Mouse (Mus musculus) neural tube, embryonic 11.5 days (tissue): Measurements from ENCODE around the gene Nrbp1. TPM values are rescaled to one million over a fixed set of nuclear protein-coding genes. Genes with fewer than 3 reads are reported as not detected.
A peak's percentile ranks its signal among the peaks of the same experiment; 100 is the strongest.
"Not testable (repeated sequence)": the region's sequence is repeated elsewhere in the genome, so short reads cannot be mapped to it uniquely, and the experiment has no call there.

ENCODE experiments used
- ATAC-seq: fragments of 200-750 bp; cut with Nextera tagmentation; 2 replicates; pipeline ENCODE4 v1.8.0; 2017; ENCODE audit warnings: moderate number of reproducible peaks, mild to moderate bottlenecking, moderate TSS enrichment, moderate library complexity; ENCODE audit not compliant: insufficient read depth, low FRiP score, low TSS enrichment
- DNase-seq: peaks from one replicate; pipeline ENCODE4 v3.0.0-alpha.2; 2015; ENCODE audit warnings: low spot score
- H3K27ac ChIP-seq: fragments of 300-500 bp; sonication (generic); 2 replicates; pipeline ENCODE4 v1.5.1; 2014; ENCODE audit warnings: low read depth, mild to moderate bottlenecking, low read length
- H3K27me3 ChIP-seq: fragments of 300-500 bp; sonication (generic); 2 replicates; pipeline ENCODE4 v1.6.1; 2014; ENCODE audit warnings: mild to moderate bottlenecking, low read length, mixed read lengths; ENCODE audit not compliant: control insufficient read depth, insufficient read depth
- H3K36me3 ChIP-seq: fragments of 300-500 bp; sonication (generic); 2 replicates; pipeline ENCODE4 v1.6.1; 2014; ENCODE audit warnings: mild to moderate bottlenecking, low read length, moderate library complexity, mixed read lengths; ENCODE audit not compliant: control insufficient read depth, insufficient read depth
- H3K4me1 ChIP-seq: fragments of 300-500 bp; sonication (generic); 2 replicates; pipeline ENCODE4 v1.6.1; 2014; ENCODE audit warnings: low read length, mixed read lengths; ENCODE audit not compliant: control insufficient read depth, insufficient read depth
- H3K4me2 ChIP-seq: fragments of 300-500 bp; sonication (generic); 2 replicates; pipeline ENCODE4 v1.6.1; 2014; ENCODE audit warnings: low read depth, mild to moderate bottlenecking, moderate library complexity
- H3K4me3 ChIP-seq: fragments of 300-500 bp; sonication (generic); 2 replicates; pipeline ENCODE4 v1.5.1; 2014; ENCODE audit warnings: low read depth, low read length
- H3K9ac ChIP-seq: fragments of 300-500 bp; sonication (generic); 2 replicates; pipeline ENCODE4 v1.6.1; 2014; ENCODE audit warnings: mild to moderate bottlenecking, low read length
- H3K9me3 ChIP-seq: fragments of 300-500 bp; sonication (generic); 2 replicates; pipeline ENCODE4 v1.6.1; 2016; ENCODE audit warnings: low read length; ENCODE audit not compliant: control insufficient read depth
- WGBS: fragments of 180-500 bp; shearing (Covaris S2); extraction: QIAGEN DNeasy Blood & Tissue Kit; methylation state at CpG from one replicate; pipeline ENCODE4 v1.1.7; 2014; 5-methylcytosine and 5-hydroxymethylcytosine counted together
- polyA plus RNA-seq: library from polyadenylated mRNA; unstranded; fragments of >200 nt; fragmentation: Nextera tagmentation; extraction: Ambion mirVana; gene quantifications from 2 replicates; pipeline ENCODE4 v1.2.1, GENCODE M21; 2014

Gene Nrbp1
- polyA plus RNA-seq, 1 experiment from 2014 or later: 163 TPM

DNA sequence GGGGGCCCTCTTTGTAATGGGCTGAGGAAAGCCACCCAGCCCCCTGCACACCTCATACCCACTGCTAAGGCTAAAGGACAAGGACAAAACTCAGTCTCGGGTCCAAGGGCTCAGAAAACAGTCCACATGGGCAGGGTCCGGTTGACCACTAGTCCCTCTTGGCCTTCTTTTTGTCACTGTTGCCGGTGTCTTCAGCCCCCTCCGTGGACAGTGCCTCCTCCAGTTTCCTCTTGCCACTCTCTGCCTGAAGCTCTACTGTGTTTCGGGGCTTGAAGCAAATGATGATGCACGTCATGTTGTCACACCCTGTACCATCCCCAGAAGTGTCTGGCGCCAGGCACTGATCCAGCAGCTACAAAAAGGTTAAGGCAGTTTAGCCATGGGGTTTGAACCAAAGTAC lies 37.7 kb upstream of the Nrbp1 start:
- peak overlapping the region; percentile 76; the same call in 1 of the 2 replicates for H3K27ac ChIP-seq
- H3K4me3 ChIP-seq: peak overlapping the region; percentile 81
- H3K4me1 ChIP-seq: peaks cover 14% of the 10 kb centered on the region; the same call in 1 of the 2 replicates
- peak overlapping the region; percentile 70 for H3K4me2 ChIP-seq
- DNase-seq (no peak), ATAC-seq (no peak)
- H3K9me3 ChIP-seq: peaks cover 5% of the 10 kb centered on the region
- no peaks in the 10 kb centered on the region for H3K27me3 ChIP-seq
- H3K9ac ChIP-seq: peak overlapping the region; percentile 67; the same call in 1 of the 2 replicates
- WGBS: 80% methylated on average over 7 of the region's 7 CpGs
- peaks cover 33% of the 10 kb centered on the region for H3K36me3 ChIP-seq

GRCm38 (mm10) chr5:31203866-31204265 lies 36.8 kb upstream of the Nrbp1 start:
- Histone ChIP-seq H3K4me2 (no peak overlapping the region), H3K27ac (no peak overlapping the region), H3K9me3 (peaks cover 5% of the 10 kb centered on the region), H3K4me3 (no peak overlapping the region), H3K9ac (no peak overlapping the region), H3K4me1 (peaks cover 14% of the 10 kb centered on the region; the same call in 1 of the 2 replicates), H3K36me3 (peaks cover 29% of the 10 kb centered on the region), H3K27me3 (no peaks in the 10 kb centered on the region)
- DNase-seq (no peak), ATAC-seq (no peak)
- 89% methylated on average over 2 of the region's 2 CpGs for WGBS

DNA sequence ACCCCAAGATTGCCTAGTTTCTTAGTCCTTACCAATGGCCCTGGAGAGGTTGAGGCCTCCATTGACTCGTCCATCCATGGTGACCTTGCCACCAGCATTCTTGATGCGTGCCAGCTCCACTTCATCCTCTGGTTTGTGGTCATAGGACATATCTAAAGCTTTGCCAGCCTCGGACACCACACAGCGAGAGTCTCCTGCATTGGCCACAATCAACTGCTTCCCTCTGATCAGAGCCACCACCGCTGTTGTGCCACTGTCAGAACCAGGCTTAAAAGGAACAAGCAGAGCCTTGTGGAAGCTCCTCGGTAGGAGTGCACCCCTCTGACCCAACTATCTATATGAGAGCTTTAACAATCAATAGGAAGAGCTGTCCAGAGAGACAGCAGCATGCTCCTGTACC lies 36.2 kb upstream of the Nrbp1 start:
- Histone ChIP-seq H3K27me3 (no peaks in the 10 kb centered on the region), H3K4me2 (no peak overlapping the region), H3K9ac (no peak overlapping the region), H3K9me3 (peaks cover 5% of the 10 kb centered on the region), H3K27ac (no peak overlapping the region), H3K36me3 (peaks cover 24% of the 10 kb centered on the region), H3K4me3 (no peak overlapping the region), H3K4me1 (peaks cover 14% of the 10 kb centered on the region; the same call in 1 of the 2 replicates)
- 95% methylated on average over 6 of the region's 6 CpGs for WGBS
- ATAC-seq (no peak), DNase-seq (no peak)

DNA sequence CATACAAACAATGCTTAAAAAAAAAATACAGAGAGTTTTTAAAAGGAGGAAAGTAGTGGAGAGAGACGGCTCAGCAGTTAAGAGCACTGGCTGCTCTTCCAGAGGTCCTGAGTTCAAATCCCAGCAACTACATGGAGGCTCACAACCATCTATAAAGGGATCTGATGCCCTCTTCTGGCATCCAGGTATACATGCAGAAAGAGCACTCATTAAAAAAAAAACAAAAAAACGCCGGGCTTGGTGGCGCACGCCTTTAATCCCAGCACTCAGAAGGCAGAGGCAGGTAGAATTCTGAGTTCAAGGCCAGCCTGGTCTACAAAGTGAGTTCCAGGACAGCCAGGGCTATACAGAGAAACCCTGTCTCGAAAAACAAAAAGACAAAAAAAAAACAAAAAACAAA lies 24.1 kb upstream of the Nrbp1 start:
- not testable (repeated sequence) for ATAC-seq, H3K4me2 ChIP-seq, H3K4me3 ChIP-seq, H3K27ac ChIP-seq, H3K4me1 ChIP-seq, DNase-seq, H3K27me3 ChIP-seq, H3K9me3 ChIP-seq, H3K36me3 ChIP-seq, H3K9ac ChIP-seq
- 87% methylated on average over 6 of the region's 6 CpGs for WGBS

GRCm38 (mm10) chr5:31218294-31218693 lies 22.4 kb upstream of the Nrbp1 start:
- no peaks in the 10 kb centered on the region for H3K9me3 ChIP-seq
- peaks cover 2% of the 10 kb centered on the region; the same call in 1 of the 2 replicates for H3K4me1 ChIP-seq
- H3K36me3 ChIP-seq: no peaks in the 10 kb centered on the region
- WGBS: 56% methylated on average over 7 of the region's 7 CpGs
- no peaks in the 10 kb centered on the region for H3K27me3 ChIP-seq
- no peak overlapping the region for H3K27ac ChIP-seq
- ATAC-seq: no peak
- no peak for DNase-seq
- no peak overlapping the region for H3K4me3 ChIP-seq
- H3K4me2 ChIP-seq: no peak overlapping the region
- H3K9ac ChIP-seq: no peak overlapping the region

DNA sequence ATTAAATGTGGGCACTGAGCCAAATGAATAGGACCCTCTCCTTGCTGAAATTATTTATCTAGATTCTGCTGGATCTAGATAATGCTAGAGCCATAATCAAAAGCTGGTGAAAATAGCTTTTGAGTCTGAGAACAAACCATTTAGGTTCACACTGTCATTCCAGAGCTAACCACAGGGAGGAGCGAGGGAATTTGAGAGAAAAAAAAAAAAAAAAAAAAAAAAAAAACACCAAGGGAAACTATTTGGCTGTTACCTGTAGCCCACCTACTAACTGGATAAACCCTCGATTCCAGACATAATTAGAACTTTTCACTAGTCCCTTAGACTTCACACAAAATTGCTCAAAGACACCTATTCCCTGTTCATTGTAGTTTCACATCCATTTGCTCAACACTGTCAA lies 21.6 kb upstream of the Nrbp1 start:
- no peak for DNase-seq
- 4% methylated on average over 2 of the region's 2 CpGs for WGBS
- H3K4me1 ChIP-seq: peaks cover 2% of the 10 kb centered on the region; the same call in 1 of the 2 replicates
- no peak overlapping the region for H3K27ac ChIP-seq
- H3K36me3 ChIP-seq: no peaks in the 10 kb centered on the region
- H3K9me3 ChIP-seq: no peaks in the 10 kb centered on the region
- H3K4me3 ChIP-seq: peak overlapping the region; percentile 84
- no peak for ATAC-seq
- H3K9ac ChIP-seq: no peak overlapping the region
- H3K27me3 ChIP-seq: no peaks in the 10 kb centered on the region
- peak overlapping the region; percentile 84 for H3K4me2 ChIP-seq

DNA sequence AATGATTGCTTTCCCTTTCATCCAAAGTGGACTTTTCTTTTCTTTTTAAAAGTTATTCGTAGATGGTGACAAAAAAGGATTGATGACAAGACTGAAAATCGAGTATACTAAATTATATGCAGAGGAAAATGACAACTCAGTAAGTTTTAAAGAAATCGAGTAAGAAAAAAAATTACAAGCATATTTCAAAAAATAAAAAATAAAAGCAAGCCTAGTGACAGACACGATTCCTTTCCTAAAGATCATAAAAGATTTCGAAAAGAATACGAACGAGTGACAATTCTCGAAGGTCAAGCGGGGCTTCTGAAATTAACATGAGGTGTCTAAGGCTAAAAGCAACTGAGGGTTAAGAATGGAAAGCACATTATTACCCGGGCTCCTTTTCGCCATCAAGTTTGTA lies 21.2 kb upstream of the Nrbp1 start:
- no peak overlapping the region; the same call in 1 of the 2 replicates for H3K27ac ChIP-seq

GRCm38 (mm10) chr5:31219911-31220447 lies 20.7 kb upstream of the Nrbp1 start:
- peak overlapping the region; percentile 84 for H3K4me3 ChIP-seq
- H3K4me1 ChIP-seq: peaks cover 2% of the 10 kb centered on the region; the same call in 1 of the 2 replicates
- peak; percentile 77 for ATAC-seq
- no peak for DNase-seq
- peak overlapping the region; percentile 84 for H3K4me2 ChIP-seq
- H3K36me3 ChIP-seq: no peaks in the 10 kb centered on the region
- under 1% methylated on average over 40 of the region's 40 CpGs for WGBS
- peak overlapping the region; percentile 84 for H3K27ac ChIP-seq
- no peaks in the 10 kb centered on the region for H3K9me3 ChIP-seq
- H3K27me3 ChIP-seq: no peaks in the 10 kb centered on the region
- peak overlapping the region; percentile 93 for H3K9ac ChIP-seq

More for the DNA sequence above, 21.2 kb upstream of the Nrbp1 start:
- H3K4me3 ChIP-seq: peak overlapping the region; percentile 84
- peak overlapping the region; percentile 84 for H3K4me2 ChIP-seq
- H3K27me3 ChIP-seq: no peaks in the 10 kb centered on the region
- ATAC-seq: no peak
- peak overlapping the region; percentile 93 for H3K9ac ChIP-seq
- WGBS: 2% methylated on average over 11 of the region's 11 CpGs
- H3K9me3 ChIP-seq: no peaks in the 10 kb centered on the region
- no peak for DNase-seq
- peaks cover 2% of the 10 kb centered on the region; the same call in 1 of the 2 replicates for H3K4me1 ChIP-seq
- no peaks in the 10 kb centered on the region for H3K36me3 ChIP-seq
